Mouse (Mus musculus): ENCODE measurements around the gene Etl4. TPM values are rescaled to one million over a fixed set of nuclear protein-coding genes. Genes with fewer than 3 reads are reported as not detected.

The Etl4 gene
- polyA plus RNA-seq, 1 experiment from 2014 or later: 16.1 TPM

DNA sequence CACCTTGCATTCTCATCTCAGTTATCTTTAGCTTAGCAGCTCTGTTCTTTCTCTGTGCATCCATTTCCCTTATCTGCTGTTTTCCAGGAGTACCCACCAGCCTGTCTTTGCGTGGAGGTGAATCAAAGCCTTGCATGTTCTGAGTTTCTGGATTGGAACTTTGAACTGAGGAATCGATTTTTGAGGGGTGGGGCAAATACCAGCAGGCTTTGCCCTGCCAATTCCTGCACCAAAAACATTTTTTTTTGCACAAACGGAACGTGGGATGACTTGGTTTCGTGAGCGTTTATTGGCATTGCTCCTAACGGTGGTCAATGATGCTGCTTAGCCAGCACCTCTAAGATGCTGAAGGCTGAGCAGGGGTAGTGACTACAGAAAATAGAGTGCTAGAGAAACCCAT lies 632.7 kb downstream of the Etl4 start:
- Histone ChIP-seq H3K4me1 (peaks cover 18% of the 10 kb centered on the region), H3K27ac (replicated peaks) (no peak overlapping the region), H3K4me2 (replicated peaks) (no peak overlapping the region), H3K36me3 (no peaks in the 10 kb centered on the region), H3K27me3 (no peaks in the 10 kb centered on the region), H3K9me3 (no peaks in the 10 kb centered on the region), H3K9ac (replicated peaks) (no peak overlapping the region), H3K4me3 (no peak overlapping the region)
- no peak for ATAC-seq (ENCODE audit: low FRiP score, low read depth)
- 91% methylated on average over 7 of the region's 7 CpGs for WGBS

DNA sequence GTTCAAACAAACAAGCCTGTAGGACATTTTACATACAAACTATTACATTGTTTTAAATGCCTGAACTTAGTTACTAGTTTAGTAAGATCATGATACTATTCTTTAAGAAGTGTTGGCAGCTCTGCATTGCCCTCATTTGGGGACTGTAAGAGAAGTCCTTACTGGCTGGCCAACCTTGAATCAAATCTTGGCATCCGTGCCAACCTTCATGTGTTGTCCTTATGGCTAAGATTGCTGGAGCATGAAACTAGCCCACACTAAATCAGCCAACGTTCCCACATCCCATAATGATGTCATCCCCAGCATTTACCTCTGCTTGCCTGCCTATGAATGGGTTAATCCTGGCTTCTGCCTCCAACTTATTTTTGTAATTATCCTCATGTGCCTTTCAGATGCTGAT lies 636.0 kb downstream of the Etl4 start:
- Histone ChIP-seq H3K36me3 (no peaks in the 10 kb centered on the region), H3K9ac (replicated peaks) (no peak overlapping the region), H3K4me1 (peaks cover 38% of the 10 kb centered on the region), H3K4me3 (no peak overlapping the region), H3K9me3 (no peaks in the 10 kb centered on the region), H3K27ac (replicated peaks) (no peak overlapping the region), H3K27me3 (0 out of 2 replicates have a peak, but pooled peaks cover 3% of the 10 kb centered on the region), H3K4me2 (replicated peaks) (no peak overlapping the region)
- 43% methylated on average over 2 of the region's 2 CpGs for WGBS
- ATAC-seq (ENCODE audit: low FRiP score, low read depth): no peak

DNA sequence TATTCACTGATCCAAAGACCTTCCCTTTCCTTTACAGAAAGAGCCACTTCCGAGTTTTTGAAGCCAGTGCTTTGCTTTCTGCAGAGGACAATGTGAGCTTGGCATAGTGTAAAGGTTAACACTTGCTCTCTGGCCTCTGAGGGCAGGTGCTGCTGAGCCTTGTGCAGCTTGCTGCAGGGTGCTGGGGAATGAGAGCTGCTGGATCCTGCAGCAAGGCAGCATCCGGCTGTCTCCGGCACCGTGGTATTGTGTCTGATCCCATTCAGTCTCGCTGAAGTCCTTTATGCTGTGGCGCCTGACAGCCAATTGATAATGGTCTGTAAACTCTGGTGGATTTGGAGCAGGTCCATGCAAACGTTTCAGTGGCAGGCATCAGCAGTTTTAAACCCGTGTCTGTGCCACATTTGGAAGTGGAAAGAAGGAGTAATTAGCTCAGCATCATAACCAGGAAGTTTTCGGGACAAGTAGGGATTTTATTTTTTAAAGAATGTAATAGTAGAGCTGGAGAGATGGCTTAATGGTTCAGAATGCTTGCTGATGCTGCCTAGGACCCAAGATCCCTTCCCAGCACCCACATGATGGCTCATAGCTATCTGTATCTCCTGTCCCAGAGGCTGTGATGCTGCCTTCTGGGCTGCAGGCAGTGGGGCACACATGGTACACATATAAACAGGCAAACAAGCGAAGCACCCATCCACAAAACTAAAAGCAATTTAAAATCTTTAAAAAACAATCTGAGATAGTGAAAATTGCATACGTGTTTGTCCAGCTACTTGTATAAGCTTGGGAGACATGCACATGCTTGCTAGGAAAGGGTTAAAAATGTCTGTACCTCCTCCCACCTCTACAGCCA lies 637.1 kb downstream of the Etl4 start:
- H3K4me1 ChIP-seq: peaks cover 38% of the 10 kb centered on the region
- 9% methylated on average over 11 of the region's 11 CpGs for WGBS
- no peaks in the 10 kb centered on the region for H3K36me3 ChIP-seq
- peak; percentile 77 for ATAC-seq (ENCODE audit: low FRiP score, low read depth)
- peak overlapping the region; percentile 43 for H3K4me2 ChIP-seq (replicated peaks)
- 0 out of 2 replicates have a peak overlapping the region, but pooled peaks have one; percentile 3 for H3K27ac ChIP-seq (replicated peaks)
- H3K4me3 ChIP-seq: no peak overlapping the region
- H3K9ac ChIP-seq (replicated peaks): no peak overlapping the region
- 0 out of 2 replicates have a peak, but pooled peaks cover 3% of the 10 kb centered on the region for H3K27me3 ChIP-seq
- H3K9me3 ChIP-seq: no peaks in the 10 kb centered on the region

DNA sequence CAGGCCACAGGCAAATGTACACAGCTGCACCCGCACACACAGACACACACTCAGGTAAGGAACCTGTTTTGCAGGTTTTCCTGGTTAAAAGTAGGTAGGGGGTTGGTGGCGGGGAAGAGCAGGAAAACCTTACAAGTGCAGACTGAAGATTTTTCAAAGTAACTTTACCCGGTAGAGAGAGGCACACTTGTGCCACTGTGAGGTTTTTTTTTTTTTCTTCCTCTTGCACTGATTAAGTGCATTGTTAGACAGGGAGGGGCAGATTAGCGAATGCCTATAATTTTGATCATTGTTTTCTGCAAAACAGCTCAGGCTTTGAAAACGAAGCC lies 637.7 kb downstream of the Etl4 start:
- Histone ChIP-seq H3K4me1 (peaks cover 38% of the 10 kb centered on the region), H3K27me3 (0 out of 2 replicates have a peak, but pooled peaks cover 3% of the 10 kb centered on the region), H3K36me3 (no peaks in the 10 kb centered on the region), H3K9me3 (no peaks in the 10 kb centered on the region), H3K4me2 (replicated peaks) (peak overlapping the region; percentile 43), H3K27ac (replicated peaks) (no peak overlapping the region), H3K9ac (replicated peaks) (no peak overlapping the region), H3K4me3 (no peak overlapping the region)
- WGBS: 11% methylated on average over 5 of the region's 5 CpGs
- no peak for ATAC-seq (ENCODE audit: low FRiP score, low read depth)

DNA sequence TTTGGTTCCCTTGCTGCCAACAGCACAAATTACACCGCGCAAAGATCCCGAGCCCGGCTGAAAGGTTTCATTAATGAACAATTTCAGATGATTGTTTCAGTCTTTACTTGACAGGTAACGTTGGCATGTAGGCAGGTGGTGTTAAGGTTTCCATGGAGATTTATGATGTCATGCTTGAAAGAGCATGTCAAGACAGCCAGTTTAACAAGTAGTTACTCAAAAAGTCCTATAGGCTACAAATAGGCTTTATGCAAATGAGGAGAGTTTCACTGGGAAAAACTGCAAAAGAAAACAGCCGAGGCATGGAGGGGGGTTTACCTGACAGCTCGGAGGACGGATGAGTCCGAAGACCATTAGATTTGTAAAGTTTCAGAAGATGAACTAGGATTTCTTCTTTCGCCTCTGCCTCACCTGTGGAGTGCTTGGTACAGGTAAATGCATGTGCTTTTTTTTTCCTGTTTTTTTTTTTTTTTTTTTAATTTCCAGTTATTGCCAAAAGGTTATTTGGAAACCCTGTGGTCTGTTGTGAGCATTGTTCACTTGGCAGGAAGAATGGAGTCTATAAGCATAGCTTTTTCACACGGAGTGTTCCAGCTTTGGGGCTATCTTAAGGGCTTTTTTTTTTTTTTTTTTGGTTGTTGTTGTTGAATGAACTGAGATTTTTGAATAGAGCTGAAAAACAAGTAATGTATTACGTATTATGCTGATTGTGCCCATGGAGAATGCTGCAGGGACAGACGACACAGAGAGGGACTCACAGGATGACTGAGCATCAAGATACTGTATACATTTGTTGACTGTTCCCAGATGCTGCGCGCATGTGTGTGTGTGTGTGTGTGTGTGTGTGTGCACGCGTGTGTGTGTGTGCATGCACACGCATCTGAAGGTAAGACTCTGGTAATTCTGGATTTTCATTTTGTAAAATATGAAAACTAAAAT lies 638.4 kb downstream of the Etl4 start:
- H3K4me3 ChIP-seq: 0 out of 2 replicates have a peak overlapping the region, but pooled peaks have one; percentile 12
- H3K27me3 ChIP-seq: 0 out of 2 replicates have a peak, but pooled peaks cover 3% of the 10 kb centered on the region
- no peaks in the 10 kb centered on the region for H3K9me3 ChIP-seq
- H3K9ac ChIP-seq (replicated peaks): no peak overlapping the region
- peak overlapping the region; percentile 43 for H3K4me2 ChIP-seq (replicated peaks)
- H3K27ac ChIP-seq (replicated peaks): no peak overlapping the region
- peak; percentile 36; the same call in 1 of the 2 replicates for ATAC-seq (ENCODE audit: low FRiP score, low read depth)
- H3K36me3 ChIP-seq: no peaks in the 10 kb centered on the region
- peaks cover 38% of the 10 kb centered on the region for H3K4me1 ChIP-seq
- 14% methylated on average over 18 of the region's 18 CpGs for WGBS

DNA sequence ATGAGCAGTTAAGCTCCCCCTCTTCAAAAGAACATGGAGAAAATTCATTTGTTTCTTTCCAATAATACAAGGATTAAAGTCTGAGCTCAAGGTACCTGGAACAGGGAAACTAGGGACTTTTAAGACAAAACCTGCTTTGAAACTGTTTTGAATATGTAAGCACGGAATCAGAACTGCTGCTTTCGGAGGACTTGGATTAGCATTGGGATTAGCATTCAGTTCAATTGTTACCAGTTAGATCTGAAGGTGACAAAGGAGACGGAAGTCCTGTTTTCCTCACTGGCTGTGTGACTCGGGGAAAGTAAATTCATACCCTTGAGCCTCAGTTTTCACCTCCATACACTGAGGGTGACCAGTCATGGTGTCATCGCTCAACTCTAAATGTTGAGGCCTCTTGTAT lies 639.5 kb downstream of the Etl4 start:
- peak overlapping the region; percentile 15 for H3K4me2 ChIP-seq (replicated peaks)
- H3K9ac ChIP-seq (replicated peaks): no peak overlapping the region
- H3K27ac ChIP-seq (replicated peaks): no peak overlapping the region
- H3K27me3 ChIP-seq: 0 out of 2 replicates have a peak, but pooled peaks cover 3% of the 10 kb centered on the region
- WGBS: 10% methylated on average over 5 of the region's 5 CpGs
- H3K9me3 ChIP-seq: no peaks in the 10 kb centered on the region
- H3K4me1 ChIP-seq: peaks cover 38% of the 10 kb centered on the region
- no peak overlapping the region for H3K4me3 ChIP-seq
- H3K36me3 ChIP-seq: no peaks in the 10 kb centered on the region
- no peak for ATAC-seq (ENCODE audit: low FRiP score, low read depth)

DNA sequence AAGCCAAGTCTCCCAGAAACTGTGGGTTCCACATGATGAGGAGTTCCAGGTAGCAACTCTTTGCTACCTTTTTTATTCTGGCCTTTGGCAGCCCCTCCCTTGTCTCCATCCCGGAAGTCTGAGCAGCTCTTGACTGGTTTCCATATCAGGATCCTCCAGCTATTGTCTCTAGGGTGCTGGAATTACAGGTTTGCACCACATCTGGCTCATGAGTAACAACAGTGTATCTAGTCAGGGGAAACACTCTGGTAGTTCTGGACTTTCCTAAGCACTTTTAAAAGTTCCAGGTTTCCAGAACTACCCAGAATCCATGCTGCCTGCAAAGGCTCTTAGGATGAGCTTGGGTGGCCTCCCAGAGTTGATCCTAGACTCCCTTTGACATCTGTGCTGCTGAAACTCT lies 640.4 kb downstream of the Etl4 start:
- no peaks in the 10 kb centered on the region for H3K36me3 ChIP-seq
- H3K4me3 ChIP-seq: no peak overlapping the region
- no peak overlapping the region for H3K27ac ChIP-seq (replicated peaks)
- H3K9ac ChIP-seq (replicated peaks): no peak overlapping the region
- H3K4me2 ChIP-seq (replicated peaks): no peak overlapping the region
- H3K4me1 ChIP-seq: peaks cover 38% of the 10 kb centered on the region
- ATAC-seq (ENCODE audit: low FRiP score, low read depth): no peak
- 0 out of 2 replicates have a peak, but pooled peaks cover 3% of the 10 kb centered on the region for H3K27me3 ChIP-seq
- H3K9me3 ChIP-seq: no peaks in the 10 kb centered on the region
- 52% methylated on average over 1 of the region's 1 CpGs for WGBS

DNA sequence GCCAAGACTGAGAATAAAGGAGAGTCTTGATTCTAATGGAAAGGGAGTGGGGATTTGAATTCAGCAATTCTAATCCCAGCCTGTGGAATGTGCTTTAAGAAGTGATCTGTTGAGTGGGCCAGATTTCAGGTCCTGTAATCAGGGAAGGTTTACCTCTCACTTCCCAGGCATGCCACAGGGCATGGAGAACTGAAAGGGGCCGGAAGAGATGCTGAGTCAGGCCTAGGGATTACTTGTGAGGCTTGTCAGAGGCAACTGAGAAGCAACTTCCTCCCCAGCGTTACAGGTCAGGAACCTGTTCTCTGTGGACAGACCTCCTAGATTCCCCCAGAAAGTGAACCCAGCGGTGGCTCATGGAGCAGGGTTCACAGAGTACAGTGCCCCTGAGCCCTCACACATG lies 646.1 kb downstream of the Etl4 start:
- Histone ChIP-seq H3K9me3 (no peaks in the 10 kb centered on the region), H3K4me1 (no peaks in the 10 kb centered on the region), H3K4me3 (no peak overlapping the region), H3K27ac (replicated peaks) (no peak overlapping the region), H3K9ac (replicated peaks) (no peak overlapping the region), H3K4me2 (replicated peaks) (no peak overlapping the region), H3K36me3 (no peaks in the 10 kb centered on the region), H3K27me3 (no peaks in the 10 kb centered on the region)
- 59% methylated on average over 3 of the region's 3 CpGs for WGBS
- ATAC-seq (ENCODE audit: low FRiP score, low read depth): no peak

DNA sequence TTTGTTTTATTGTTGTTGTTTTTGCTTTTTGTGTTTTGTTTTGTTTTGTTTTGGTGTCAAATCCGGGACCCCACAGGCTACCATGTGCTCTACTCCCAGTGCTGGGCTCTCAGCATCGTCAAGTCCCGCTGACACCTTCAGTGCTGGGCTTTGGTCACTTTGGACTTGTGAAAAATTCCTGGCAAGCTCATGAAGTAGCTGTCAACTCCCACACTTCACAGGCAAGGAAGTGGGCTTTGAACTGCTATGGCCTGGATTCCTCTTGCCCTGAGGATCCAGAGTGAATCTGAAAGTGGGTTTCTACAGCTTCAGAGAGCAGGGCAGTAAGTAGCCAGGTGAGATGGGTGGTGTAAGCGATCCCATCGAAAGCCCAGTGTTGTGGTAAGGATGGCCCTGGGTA lies 649.5 kb downstream of the Etl4 start:
- Histone ChIP-seq H3K9me3 (no peaks in the 10 kb centered on the region), H3K4me1 (peaks cover 5% of the 10 kb centered on the region), H3K27me3 (no peaks in the 10 kb centered on the region), H3K4me2 (replicated peaks) (no peak overlapping the region), H3K4me3 (no peak overlapping the region), H3K36me3 (no peaks in the 10 kb centered on the region), H3K9ac (replicated peaks) (no peak overlapping the region), H3K27ac (replicated peaks) (no peak overlapping the region)
- no peak for ATAC-seq (ENCODE audit: low FRiP score, low read depth)
- 84% methylated on average over 5 of the region's 5 CpGs for WGBS

DNA sequence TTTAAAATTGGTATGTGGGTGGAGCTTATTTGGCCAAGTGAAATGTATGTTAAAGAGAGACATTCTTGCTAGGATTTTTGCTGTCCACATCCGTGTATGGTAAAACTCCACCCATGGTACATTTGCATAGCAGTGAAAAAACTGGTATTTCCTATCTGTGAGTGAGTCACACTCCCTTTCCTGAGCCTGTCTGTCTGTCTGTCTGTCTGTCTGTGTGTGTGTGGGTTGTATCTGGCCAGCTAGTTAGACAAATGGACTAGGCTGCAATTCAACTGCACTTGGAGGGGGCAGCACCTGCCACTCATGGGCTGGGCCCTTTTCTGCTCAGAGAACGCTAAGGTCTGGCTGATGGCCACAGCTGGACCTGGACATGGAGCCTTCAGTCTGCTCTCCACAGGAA lies 650.1 kb downstream of the Etl4 start:
- no peaks in the 10 kb centered on the region for H3K27me3 ChIP-seq
- no peak overlapping the region for H3K4me3 ChIP-seq
- WGBS: 74% methylated on average over 2 of the region's 2 CpGs
- no peak overlapping the region for H3K27ac ChIP-seq (replicated peaks)
- ATAC-seq (ENCODE audit: low FRiP score, low read depth): no peak
- H3K9me3 ChIP-seq: no peaks in the 10 kb centered on the region
- peaks cover 5% of the 10 kb centered on the region for H3K4me1 ChIP-seq
- H3K9ac ChIP-seq (replicated peaks): no peak overlapping the region
- no peak overlapping the region for H3K4me2 ChIP-seq (replicated peaks)
- H3K36me3 ChIP-seq: no peaks in the 10 kb centered on the region

DNA sequence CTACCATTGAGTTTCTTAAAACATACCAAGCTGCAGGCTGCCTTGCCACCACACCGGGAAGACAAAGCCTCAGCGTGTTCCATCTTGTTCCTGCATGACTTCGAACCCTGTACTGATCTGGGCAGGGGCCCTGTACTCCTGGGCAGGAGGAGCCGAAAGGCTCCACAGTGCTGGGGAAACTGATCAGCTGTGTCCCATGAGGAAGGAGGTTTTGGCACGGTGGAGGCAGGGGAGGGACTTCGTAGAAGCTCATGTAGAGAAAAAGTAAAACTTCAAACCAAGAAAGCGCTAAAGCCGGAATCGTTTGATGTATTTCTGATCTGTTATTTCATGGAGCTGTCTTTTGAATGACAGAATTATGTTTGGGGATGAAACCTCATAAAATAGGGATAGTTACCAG lies 651.0 kb downstream of the Etl4 start:
- Histone ChIP-seq H3K9me3 (no peaks in the 10 kb centered on the region), H3K36me3 (no peaks in the 10 kb centered on the region), H3K4me1 (peaks cover 5% of the 10 kb centered on the region), H3K4me3 (no peak overlapping the region), H3K27me3 (no peaks in the 10 kb centered on the region), H3K27ac (replicated peaks) (no peak overlapping the region), H3K4me2 (replicated peaks) (no peak overlapping the region), H3K9ac (replicated peaks) (no peak overlapping the region)
- ATAC-seq (ENCODE audit: low FRiP score, low read depth): no peak
- 90% methylated on average over 9 of the region's 9 CpGs for WGBS

DNA sequence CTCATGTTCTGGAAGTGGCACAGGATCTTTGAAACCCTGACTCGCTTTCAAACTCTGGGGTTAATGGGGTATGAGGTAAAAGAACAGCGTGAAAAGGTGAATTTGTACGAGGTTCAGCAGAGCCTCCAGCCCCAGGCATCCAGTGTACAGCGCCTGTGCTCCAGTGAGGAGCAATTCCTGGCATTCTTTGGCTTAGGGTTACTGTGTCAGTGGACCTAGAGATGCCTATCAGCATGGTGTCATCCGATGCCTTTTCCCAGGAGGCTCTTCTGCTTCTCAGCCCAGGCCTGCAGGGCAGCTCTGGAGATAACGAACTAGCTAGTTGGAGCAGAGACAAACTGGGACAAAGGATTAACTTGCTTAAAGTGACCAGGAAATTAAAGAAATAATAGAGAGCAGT lies 653.5 kb downstream of the Etl4 start:
- H3K27me3 ChIP-seq: no peaks in the 10 kb centered on the region
- no peak overlapping the region for H3K4me2 ChIP-seq (replicated peaks)
- 42% methylated on average over 6 of the region's 6 CpGs for WGBS
- no peaks in the 10 kb centered on the region for H3K36me3 ChIP-seq
- no peak overlapping the region for H3K4me3 ChIP-seq
- no peak for ATAC-seq (ENCODE audit: low FRiP score, low read depth)
- H3K4me1 ChIP-seq: peaks cover 5% of the 10 kb centered on the region
- no peak overlapping the region for H3K27ac ChIP-seq (replicated peaks)
- H3K9ac ChIP-seq (replicated peaks): no peak overlapping the region
- H3K9me3 ChIP-seq: no peaks in the 10 kb centered on the region

Measured in midbrain, embryonic 12.5 days (tissue).